Mouse (Mus musculus): Measurements from ENCODE around the gene Pank4.

DNA sequence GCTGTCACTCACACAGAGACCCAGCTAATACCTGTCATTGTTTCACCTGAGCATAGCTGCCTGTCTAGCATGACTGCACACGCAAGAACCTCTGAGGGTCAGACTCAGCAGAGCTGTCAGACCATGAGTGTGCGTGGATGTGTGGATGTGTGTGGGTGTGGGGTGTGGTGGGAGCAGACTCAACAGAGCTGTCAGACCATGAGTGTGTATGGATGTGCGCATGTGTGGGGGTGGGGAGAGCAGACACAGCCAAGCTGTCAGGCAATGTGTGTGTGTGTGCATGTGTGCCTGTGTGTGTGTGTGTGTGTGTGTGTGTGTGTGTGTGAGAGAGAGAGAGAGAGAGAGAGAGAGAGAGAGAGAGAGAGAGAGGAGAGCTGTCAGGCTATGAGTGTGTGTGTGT is 41.4 kb downstream of the Pank4 start:
- no peak for TF ChIP-seq POLR2A (IDR thresholded peaks at IDR 0.05; ENCODE audit: extremely low read depth, insufficient read depth, low read length)
- no peak for TF ChIP-seq CTCF (IDR thresholded peaks at IDR 0.05; ENCODE audit: low read depth, low read length)

All from liver, adult 2 months (tissue).